Mouse (Mus musculus): ENCODE measurements around the gene Sfmbt2. TPM values are rescaled to one million over a fixed set of nuclear protein-coding genes. Genes with fewer than 3 reads are reported as not detected.

Sfmbt2 gene
- polyA plus RNA-seq, 1 experiment from 2014 or later = 1.9 TPM

- Histone ChIP-seq H3K4me1 (ENCODE audit: insufficient read depth) (no peaks in the 10 kb centered on the region), H3K27ac (ENCODE audit: low read depth) (no peak overlapping the region), H3K9me3 (ENCODE audit: low read depth, low read length) (no peaks in the 10 kb centered on the region), H3K27me3 (ENCODE audit: insufficient read depth, low read length) (no peaks in the 10 kb centered on the region), H3K4me2 (no peak overlapping the region), H3K9ac (no peak overlapping the region), H3K36me3 (ENCODE audit: insufficient read depth) (no peaks in the 10 kb centered on the region), H3K4me3 (ENCODE audit: low read depth, low read length) (no peak overlapping the region)
- ATAC-seq (ENCODE audit: insufficient read depth) (no peak), DNase-seq (no peak)
- no peak for TF ChIP-seq CTCF (IDR thresholded peaks at IDR 0.05; ENCODE audit: low read depth)
- whole genome bisulfite sequencing = 40% methylated on average over 7 of the region's 7 CpGs
Measured at GRCm38 (mm10) chr2:10390791-10391190, 20.5 kb downstream of the Sfmbt2 start.

GRCm38 (mm10) chr2:10395143-10395542, 24.8 kb downstream of the Sfmbt2 start:
- no peaks in the 10 kb centered on the region for H3K27me3 ChIP-seq (ENCODE audit: insufficient read depth, low read length)
- no peak overlapping the region for H3K4me2 ChIP-seq
- no peak overlapping the region for H3K9ac ChIP-seq
- TF ChIP-seq CTCF (IDR thresholded peaks at IDR 0.05; ENCODE audit: low read depth) = no peak
- H3K9me3 ChIP-seq (ENCODE audit: low read depth, low read length) = no peaks in the 10 kb centered on the region
- no peak overlapping the region for H3K27ac ChIP-seq (ENCODE audit: low read depth)
- DNase-seq (no peak), ATAC-seq (ENCODE audit: insufficient read depth) (no peak)
- WGBS = 86% methylated on average over 11 of the region's 11 CpGs
- H3K36me3 ChIP-seq (ENCODE audit: insufficient read depth) = no peaks in the 10 kb centered on the region
- H3K4me1 ChIP-seq (ENCODE audit: insufficient read depth) = no peaks in the 10 kb centered on the region
- no peak overlapping the region for H3K4me3 ChIP-seq (ENCODE audit: low read depth, low read length)

- no peak overlapping the region for H3K9ac ChIP-seq
- no peak for TF ChIP-seq CTCF (IDR thresholded peaks at IDR 0.05; ENCODE audit: low read depth)
- H3K4me3 ChIP-seq (ENCODE audit: low read depth, low read length) = no peak overlapping the region
- H3K27me3 ChIP-seq (ENCODE audit: insufficient read depth, low read length) = no peaks in the 10 kb centered on the region
- H3K4me1 ChIP-seq (ENCODE audit: insufficient read depth) = no peaks in the 10 kb centered on the region
- H3K36me3 ChIP-seq (ENCODE audit: insufficient read depth) = no peaks in the 10 kb centered on the region
- no peak for DNase-seq
- no peak for ATAC-seq (ENCODE audit: insufficient read depth)
- H3K27ac ChIP-seq (ENCODE audit: low read depth) = no peak overlapping the region
- H3K9me3 ChIP-seq (ENCODE audit: low read depth, low read length) = no peaks in the 10 kb centered on the region
- 39% methylated on average over 9 of the region's 9 CpGs for WGBS
- H3K4me2 ChIP-seq = no peak overlapping the region
Measured at GRCm38 (mm10) chr2:10397790-10398189, 27.5 kb downstream of the Sfmbt2 start.

- 82% methylated on average over 2 of the region's 2 CpGs for WGBS
- Histone ChIP-seq H3K36me3 (ENCODE audit: insufficient read depth) (no peaks in the 10 kb centered on the region), H3K9me3 (ENCODE audit: low read depth, low read length) (no peaks in the 10 kb centered on the region), H3K4me2 (no peak overlapping the region), H3K9ac (no peak overlapping the region), H3K4me3 (ENCODE audit: low read depth, low read length) (no peak overlapping the region), H3K4me1 (ENCODE audit: insufficient read depth) (no peaks in the 10 kb centered on the region), H3K27ac (ENCODE audit: low read depth) (no peak overlapping the region), H3K27me3 (ENCODE audit: insufficient read depth, low read length) (no peaks in the 10 kb centered on the region)
- no peak for DNase-seq
- no peak for ATAC-seq (ENCODE audit: insufficient read depth)
- TF ChIP-seq CTCF (IDR thresholded peaks at IDR 0.05; ENCODE audit: low read depth) = no peak
Measured at GRCm38 (mm10) chr2:10406151-10406550, 35.8 kb downstream of the Sfmbt2 start.

- Histone ChIP-seq H3K36me3 (ENCODE audit: insufficient read depth) (no peaks in the 10 kb centered on the region), H3K27ac (ENCODE audit: low read depth) (no peak overlapping the region), H3K4me3 (ENCODE audit: low read depth, low read length) (no peak overlapping the region), H3K27me3 (ENCODE audit: insufficient read depth, low read length) (no peaks in the 10 kb centered on the region), H3K4me2 (no peak overlapping the region), H3K9me3 (ENCODE audit: low read depth, low read length) (no peaks in the 10 kb centered on the region), H3K4me1 (ENCODE audit: insufficient read depth) (no peaks in the 10 kb centered on the region), H3K9ac (no peak overlapping the region)
- DNase-seq = no peak
- no peak for ATAC-seq (ENCODE audit: insufficient read depth)
- TF ChIP-seq CTCF (IDR thresholded peaks at IDR 0.05; ENCODE audit: low read depth) = no peak
- 88% methylated on average over 13 of the region's 13 CpGs for WGBS
Measured at GRCm38 (mm10) chr2:10409422-10409821, 39.1 kb downstream of the Sfmbt2 start.

- Histone ChIP-seq H3K27ac (ENCODE audit: low read depth) (no peak overlapping the region), H3K27me3 (ENCODE audit: insufficient read depth, low read length) (no peaks in the 10 kb centered on the region), H3K4me1 (ENCODE audit: insufficient read depth) (no peaks in the 10 kb centered on the region), H3K9me3 (ENCODE audit: low read depth, low read length) (no peaks in the 10 kb centered on the region), H3K4me3 (ENCODE audit: low read depth, low read length) (no peak overlapping the region), H3K9ac (no peak overlapping the region), H3K36me3 (ENCODE audit: insufficient read depth) (no peaks in the 10 kb centered on the region), H3K4me2 (no peak overlapping the region)
- TF ChIP-seq CTCF (IDR thresholded peaks at IDR 0.05; ENCODE audit: low read depth) = no peak
- ATAC-seq (ENCODE audit: insufficient read depth) = no peak
- 86% methylated on average over 5 of the region's 5 CpGs for WGBS
- DNase-seq = no peak
Measured at GRCm38 (mm10) chr2:10410069-10410468, 39.8 kb downstream of the Sfmbt2 start.

GRCm38 (mm10) chr2:10420944-10421420, 50.7 kb downstream of the Sfmbt2 start:
- Histone ChIP-seq H3K4me1 (ENCODE audit: insufficient read depth) (no peaks in the 10 kb centered on the region), H3K27me3 (ENCODE audit: insufficient read depth, low read length) (no peaks in the 10 kb centered on the region), H3K27ac (ENCODE audit: low read depth) (no peak overlapping the region), H3K36me3 (ENCODE audit: insufficient read depth) (no peaks in the 10 kb centered on the region), H3K9me3 (ENCODE audit: low read depth, low read length) (no peaks in the 10 kb centered on the region), H3K4me2 (no peak overlapping the region), H3K4me3 (ENCODE audit: low read depth, low read length) (no peak overlapping the region), H3K9ac (no peak overlapping the region)
- DNase-seq (no peak), ATAC-seq (ENCODE audit: insufficient read depth) (no peak)
- TF ChIP-seq CTCF (IDR thresholded peaks at IDR 0.05; ENCODE audit: low read depth) = no peak
- WGBS = 77% methylated on average over 6 of the region's 6 CpGs

- H3K27me3 ChIP-seq (ENCODE audit: insufficient read depth, low read length) = no peaks in the 10 kb centered on the region
- H3K4me1 ChIP-seq (ENCODE audit: insufficient read depth) = 0 out of 2 replicates have a peak, but pooled peaks cover 5% of the 10 kb centered on the region
- ATAC-seq (ENCODE audit: insufficient read depth) (no peak), DNase-seq (no peak)
- H3K9ac ChIP-seq = no peak overlapping the region
- H3K4me2 ChIP-seq = no peak overlapping the region
- no peak for TF ChIP-seq CTCF (IDR thresholded peaks at IDR 0.05; ENCODE audit: low read depth)
- H3K27ac ChIP-seq (ENCODE audit: low read depth) = no peak overlapping the region
- no peak overlapping the region for H3K4me3 ChIP-seq (ENCODE audit: low read depth, low read length)
- WGBS = 46% methylated on average over 9 of the region's 9 CpGs
- H3K36me3 ChIP-seq (ENCODE audit: insufficient read depth) = no peaks in the 10 kb centered on the region
- no peaks in the 10 kb centered on the region for H3K9me3 ChIP-seq (ENCODE audit: low read depth, low read length)
Measured at GRCm38 (mm10) chr2:10437290-10437689, 67.0 kb downstream of the Sfmbt2 start.
